Mouse (Mus musculus) CD8-positive naive resting alpha-beta T cell, adult 2 months (primary cell): ENCODE measurements at regions not wholly inside any gene's neighbourhood (a gene's known extent, or its start where the extent isn't known, plus 50 kb on each side); places are given as distances from the start of the nearest gene placed in this dataset.
A peak's percentile ranks its signal among the peaks of the same experiment; 100 is the strongest.

Experiments used
- DNase-seq, 2 experiments: peaks; one replicate each; pipeline ENCODE4 v3.0.0; 2022; ENCODE audit warnings: low read depth in 2 of 2, low spot score in 2 of 2

- DNase-seq: no peak
These were observed 119.2 kb downstream of the Syk start for GRCm38 (mm10) chr13:52702201-52702611.

DNA sequence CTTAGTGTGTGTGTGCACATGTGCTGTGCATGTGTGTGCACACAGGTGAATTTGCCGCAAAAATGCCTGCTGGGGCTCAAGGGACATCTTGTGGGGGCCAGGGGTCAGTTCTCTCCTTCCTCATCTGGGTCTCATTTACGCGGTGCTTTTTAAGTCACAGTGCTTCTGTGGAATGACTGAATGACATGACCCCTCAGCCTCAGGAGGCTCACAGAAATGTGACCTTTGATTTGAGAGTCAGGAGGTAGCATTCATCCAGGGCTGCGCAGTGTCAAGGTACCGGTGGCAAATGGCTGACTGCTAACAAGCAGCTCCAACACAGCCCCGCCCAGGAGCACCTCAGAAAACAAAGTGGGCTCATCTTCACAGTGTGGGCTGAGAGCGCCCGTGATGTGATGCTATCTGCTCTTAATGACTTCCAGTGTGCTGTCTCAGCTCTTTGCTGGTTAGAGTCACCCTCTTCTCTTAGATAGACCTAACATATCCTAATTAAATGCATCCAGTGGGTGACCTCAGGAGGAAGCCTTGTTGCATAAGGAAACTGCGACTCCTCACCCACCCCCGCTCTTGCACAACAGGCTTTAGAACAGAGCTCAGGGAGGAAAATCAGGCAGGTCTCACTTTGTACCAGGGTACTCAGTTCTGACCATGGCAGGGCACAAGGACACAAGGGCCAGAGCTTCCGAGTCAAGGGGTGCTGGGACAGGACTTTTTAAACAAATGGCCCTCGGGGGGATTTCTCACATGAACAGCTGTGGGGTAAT is 120.6 kb downstream of the Syk start:
- no peak for DNase-seq

GRCm38 (mm10) chr13:52704673-52705072 is 121.7 kb downstream of the Syk start:
- no peak for DNase-seq

GRCm38 (mm10) chr13:52709580-52709979 is 126.6 kb downstream of the Syk start:
- DNase-seq: no peak

DNA sequence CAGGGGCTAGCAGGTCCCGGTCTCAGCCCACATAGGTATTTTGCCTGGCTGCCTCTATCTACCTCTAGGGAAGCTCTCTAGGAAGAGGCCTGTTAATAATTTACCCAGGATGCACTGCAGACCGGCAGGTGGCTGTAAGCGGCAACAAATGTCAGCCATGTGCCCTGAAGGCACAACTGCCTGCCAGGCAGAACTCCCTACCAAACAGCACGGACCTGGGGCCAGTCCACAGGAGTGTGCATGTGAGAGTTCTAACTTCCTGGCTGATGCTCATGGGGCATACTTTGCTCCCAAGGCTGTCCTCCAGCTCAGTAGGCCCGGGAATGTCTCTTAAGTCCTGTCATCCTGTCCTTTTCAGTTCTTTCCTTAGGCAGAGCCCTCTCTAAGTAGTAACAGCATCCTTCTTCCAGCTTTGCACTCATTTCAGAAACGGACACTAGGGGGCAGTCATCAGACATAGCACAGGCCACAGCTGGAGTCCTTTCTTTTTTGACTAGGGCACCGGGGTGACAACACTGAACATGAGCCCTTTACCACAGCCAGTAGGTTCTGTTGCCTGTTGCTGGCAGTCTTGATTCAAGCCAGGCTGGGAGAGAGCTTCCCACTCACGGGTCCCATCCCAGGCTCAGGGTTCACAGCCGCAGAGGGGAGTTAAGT is 128.9 kb downstream of the Syk start:
- peak; percentile 71 to 79 for DNase-seq

- DNase-seq: peak; percentile 56 to 61
These were observed 138.5 kb downstream of the Syk start for GRCm38 (mm10) chr13:52721463-52721862.

DNA sequence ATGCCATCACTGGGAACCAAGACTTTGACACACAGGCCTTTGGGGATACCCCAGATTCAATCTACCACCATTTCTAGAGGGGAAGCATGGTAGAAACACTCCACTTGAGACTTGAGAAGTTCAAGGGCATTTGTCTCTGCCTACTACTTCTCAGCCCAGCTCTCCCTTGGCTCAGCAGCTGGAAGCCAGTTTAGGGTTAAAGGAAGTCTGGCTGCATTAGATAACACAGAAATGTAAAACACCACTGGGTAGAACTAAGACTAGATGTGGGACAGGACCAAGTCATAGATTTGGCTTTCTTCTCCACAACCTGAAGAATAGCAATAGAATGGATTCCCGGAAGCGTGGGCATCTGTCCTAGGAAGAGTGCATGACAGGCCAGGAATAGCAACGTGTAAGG is 139.7 kb downstream of the Syk start:
- no peak for DNase-seq

DNA sequence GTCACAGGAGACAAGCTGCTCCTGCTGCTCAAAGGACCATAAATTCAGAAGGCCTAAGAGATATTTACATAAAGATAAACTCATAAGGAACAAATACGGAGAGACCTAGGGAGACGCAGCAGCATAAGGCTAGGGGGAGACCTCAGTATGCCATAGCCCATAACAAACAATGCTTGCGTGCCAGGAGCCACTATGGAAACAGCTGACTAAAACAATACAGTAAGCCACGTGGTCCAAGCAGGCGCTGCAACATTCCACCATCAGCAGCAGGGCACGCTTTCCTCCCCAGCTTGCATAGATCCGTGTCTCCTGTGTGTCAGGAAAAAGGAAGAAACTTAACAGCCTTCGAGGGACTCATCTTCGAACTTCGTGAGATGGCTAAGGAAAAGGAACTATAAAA is 143.1 kb downstream of the Syk start:
- DNase-seq: no peak

- DNase-seq: no peak
These were observed 143.6 kb downstream of the Syk start for GRCm38 (mm10) chr13:52726525-52726924.

DNA sequence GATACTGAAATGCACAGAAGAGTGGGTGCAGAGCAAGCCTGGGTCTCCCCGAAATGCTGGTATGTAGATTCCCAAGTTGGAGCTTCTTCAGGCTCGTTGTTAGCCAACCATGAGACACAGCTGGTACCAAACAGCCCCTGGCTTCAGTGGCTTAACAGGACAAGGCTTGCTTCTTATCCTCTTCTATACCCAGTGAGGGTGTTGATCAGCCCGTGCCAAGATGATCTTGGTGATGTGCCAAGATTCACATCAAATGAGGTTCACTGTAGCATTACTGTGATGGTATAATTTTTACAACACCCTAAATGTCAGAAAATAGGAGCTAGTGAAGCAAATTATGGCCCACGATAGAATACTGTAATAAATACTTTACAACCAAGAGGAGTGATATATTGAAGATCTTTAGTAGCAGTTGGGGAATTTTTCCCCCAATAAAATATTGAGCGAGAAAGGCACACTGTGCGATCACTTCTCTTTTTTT is 152.5 kb downstream of the Syk start:
- DNase-seq: no peak

- no peak for DNase-seq
These were observed 153.1 kb downstream of the Syk start for GRCm38 (mm10) chr13:52735934-52736523.

DNA sequence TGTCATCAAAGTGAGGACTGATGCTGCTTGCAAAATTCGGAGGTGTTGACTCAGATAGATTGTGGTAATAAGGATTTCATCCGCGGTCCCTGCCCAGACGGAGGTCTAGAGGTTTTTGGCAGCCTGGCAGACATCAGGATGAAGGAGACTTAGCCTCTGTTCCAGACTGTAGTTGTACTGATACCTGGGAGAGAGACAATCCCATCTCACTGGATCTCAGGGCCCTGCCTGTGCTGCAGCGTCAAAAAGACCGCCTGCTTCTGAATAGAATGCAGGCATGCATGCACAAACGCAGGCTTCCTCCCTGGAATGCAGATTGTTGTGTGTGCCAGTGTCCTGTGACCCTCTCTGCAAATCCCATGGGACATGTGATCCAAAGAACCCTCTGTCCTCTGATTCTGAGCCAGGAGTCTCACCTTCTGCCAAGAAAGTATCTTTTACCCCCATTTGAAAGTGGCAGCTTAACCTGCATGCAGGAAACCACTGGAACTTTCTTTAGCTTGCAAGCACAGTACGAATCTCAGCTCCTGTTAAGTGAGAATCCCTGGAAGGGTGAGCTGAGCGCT is 155.2 kb downstream of the Syk start:
- no peak for DNase-seq

GRCm38 (mm10) chr13:52741371-52741770 is 158.4 kb downstream of the Syk start:
- DNase-seq: no peak

DNA sequence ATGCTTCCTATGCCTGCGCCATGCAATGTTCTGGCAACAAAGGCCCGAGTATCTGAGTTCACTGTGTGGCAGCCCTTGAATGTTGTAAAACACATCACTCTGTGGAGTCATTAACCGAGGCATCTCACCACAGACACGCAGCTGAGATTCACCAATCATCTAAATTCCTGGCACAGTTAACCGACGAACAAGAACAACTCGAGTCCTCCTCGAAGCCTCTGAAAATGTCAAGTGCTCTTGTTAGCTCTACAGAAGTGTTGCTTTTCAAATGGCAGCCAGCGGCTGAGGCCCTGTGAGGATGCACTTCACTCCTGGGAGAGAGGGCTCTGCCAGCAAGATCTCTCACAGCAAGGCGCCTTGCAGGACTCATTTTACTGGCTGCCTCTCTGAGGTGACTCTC is 173.0 kb downstream of the Syk start:
- no peak for DNase-seq

- no peak for DNase-seq
These were observed 163.8 kb downstream of the Auh start for GRCm38 (mm10) chr13:52765508-52766181.

GRCm38 (mm10) chr13:52766236-52766635 is 163.2 kb downstream of the Auh start:
- DNase-seq: no peak

- DNase-seq: no peak
These were observed 159.5 kb downstream of the Auh start for GRCm38 (mm10) chr13:52769956-52770355.

DNA sequence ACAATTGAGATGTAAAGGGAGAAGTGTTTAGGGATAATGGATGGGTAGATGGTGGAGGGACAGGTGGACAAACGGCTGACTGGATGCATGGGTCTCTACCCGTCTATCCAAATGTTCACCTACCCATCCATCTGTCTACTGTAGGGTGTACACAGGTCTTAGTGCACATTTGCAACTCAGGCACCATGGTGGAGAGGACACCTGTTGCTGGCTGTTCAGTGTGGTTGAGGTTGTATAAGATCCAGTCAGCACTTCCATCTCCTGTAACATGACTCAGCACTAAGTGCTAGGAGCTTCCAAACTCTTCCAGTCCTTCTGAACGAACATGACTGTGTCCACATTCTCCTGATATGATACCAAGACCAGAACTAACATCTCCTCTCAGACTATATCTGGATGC is 158.0 kb downstream of the Auh start:
- DNase-seq: no peak

GRCm38 (mm10) chr13:52772081-52772480 is 157.4 kb downstream of the Auh start:
- DNase-seq: no peak

- DNase-seq: no peak
These were observed 152.0 kb downstream of the Auh start for GRCm38 (mm10) chr13:52777396-52778034.

- no peak for DNase-seq
These were observed 150.6 kb downstream of the Auh start for GRCm38 (mm10) chr13:52778848-52779247.
